Mouse (Mus musculus) liver, embryonic 13.5 days (tissue): ENCODE measurements around the gene Cep83. TPM values are rescaled to one million over a fixed set of nuclear protein-coding genes. Genes with fewer than 3 reads are reported as not detected.
A peak's percentile ranks its signal among the peaks of the same experiment; 100 is the strongest.

Experiments used
- ATAC-seq: fragments of 200-750 bp; cut with Nextera tagmentation; 2 replicates; pipeline ENCODE4 v1.8.0; 2017; ENCODE audit warnings: low read depth, mild to moderate bottlenecking, moderate number of reproducible peaks, moderate library complexity
- DNase-seq: peaks from one replicate; pipeline ENCODE4 v3.0.0; 2022
- H3K27ac ChIP-seq: fragments of 300-500 bp; sonication (generic); 2 replicates; pipeline ENCODE4 v1.5.1; 2015; ENCODE audit warnings: moderate library complexity, mild to moderate bottlenecking, inconsistent platforms
- H3K27me3 ChIP-seq: fragments of 300-500 bp; sonication (generic); 2 replicates; pipeline ENCODE4 v1.6.1; 2015; ENCODE audit warnings: mild to moderate bottlenecking, inconsistent platforms
- H3K36me3 ChIP-seq: fragments of 300-500 bp; sonication (generic); 2 replicates; pipeline ENCODE4 v1.6.1; 2015; ENCODE audit warnings: mild to moderate bottlenecking, inconsistent platforms
- H3K4me1 ChIP-seq: fragments of 300-500 bp; sonication (generic); replicated peaks from 2 replicates; pipeline ENCODE4 v1.6.1; 2015; ENCODE audit warnings: inconsistent platforms
- H3K4me2 ChIP-seq: fragments of 300-500 bp; sonication (generic); 2 replicates; pipeline ENCODE4 v1.6.1; 2015; ENCODE audit warnings: inconsistent platforms, mild to moderate bottlenecking, moderate library complexity
- H3K4me3 ChIP-seq: fragments of 300-500 bp; sonication (generic); replicated peaks from 2 replicates; pipeline ENCODE4 v1.5.1; 2015; ENCODE audit warnings: mild to moderate bottlenecking, inconsistent platforms
- H3K9ac ChIP-seq: fragments of 300-500 bp; sonication (generic); 2 replicates; pipeline ENCODE4 v1.6.1; 2015; ENCODE audit warnings: mild to moderate bottlenecking, inconsistent platforms
- H3K9me3 ChIP-seq: fragments of 300-500 bp; sonication (generic); replicated peaks from 2 replicates; pipeline ENCODE4 v1.6.1; 2016; ENCODE audit warnings: inconsistent platforms
- WGBS: fragments of 180-500 bp; shearing (Covaris S2); methylation state at CpG from one replicate; pipeline ENCODE4 v1.1.7; 2015; ENCODE audit not compliant: insufficient replicate concordance; 5-methylcytosine and 5-hydroxymethylcytosine counted together
- polyA plus RNA-seq: library from polyadenylated mRNA; unstranded; fragments of >200 nt; fragmentation: Nextera tagmentation; extraction: Ambion mirVana; gene quantifications from 2 replicates; pipeline ENCODE4 v1.2.1, GENCODE M21; 2015

The Cep83 gene
- polyA plus RNA-seq, 1 experiment from 2014 or later: 10.6 TPM

DNA sequence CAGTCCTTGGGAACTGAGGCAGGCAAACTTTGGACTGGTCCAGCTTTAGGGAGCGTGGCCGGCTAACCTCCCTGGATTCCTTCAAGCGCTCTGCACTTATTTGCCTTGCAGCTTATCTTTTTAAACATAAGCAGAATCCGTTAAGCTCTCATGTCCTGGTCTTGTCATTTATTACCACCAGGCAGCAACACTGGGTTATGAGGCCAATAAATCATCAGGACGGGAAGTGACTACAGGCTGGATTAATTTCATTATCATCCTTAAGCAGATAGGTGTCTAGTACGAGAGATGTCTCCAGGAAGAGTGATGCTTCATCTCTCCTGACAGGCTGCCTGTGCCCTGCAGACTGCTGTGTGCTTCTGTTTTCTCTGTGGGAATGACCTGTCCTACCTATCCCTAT is 119.8 kb downstream of the Cep83 start:
- H3K4me2 ChIP-seq: no peak overlapping the region
- peaks cover 53% of the 10 kb centered on the region for H3K4me1 ChIP-seq
- H3K27me3 ChIP-seq: no peaks in the 10 kb centered on the region
- no peaks in the 10 kb centered on the region for H3K36me3 ChIP-seq
- WGBS: 38% methylated on average over 6 of the region's 6 CpGs
- H3K9me3 ChIP-seq: no peaks in the 10 kb centered on the region
- no peak overlapping the region for H3K4me3 ChIP-seq
- ATAC-seq (peak; percentile 60), DNase-seq (no peak)
- no peak overlapping the region for H3K27ac ChIP-seq
- no peak overlapping the region for H3K9ac ChIP-seq

GRCm38 (mm10) chr10:94809946-94810472 is 121.6 kb downstream of the Cep83 start:
- no peak overlapping the region for H3K4me2 ChIP-seq
- no peaks in the 10 kb centered on the region for H3K27me3 ChIP-seq
- H3K9ac ChIP-seq: no peak overlapping the region
- peak; percentile 60; the same call in 1 of the 2 replicates for ATAC-seq
- H3K9me3 ChIP-seq: no peaks in the 10 kb centered on the region
- no peaks in the 10 kb centered on the region for H3K36me3 ChIP-seq
- no peak overlapping the region for H3K27ac ChIP-seq
- H3K4me1 ChIP-seq: peaks cover 45% of the 10 kb centered on the region
- no peak overlapping the region for H3K4me3 ChIP-seq
- DNase-seq: no peak
- 53% methylated on average over 7 of the region's 7 CpGs for WGBS

GRCm38 (mm10) chr10:94811907-94812851 is 123.7 kb downstream of the Cep83 start:
- ATAC-seq (no peak), DNase-seq (no peak)
- WGBS: 64% methylated on average over 17 of the region's 17 CpGs
- no peak overlapping the region for H3K9ac ChIP-seq
- no peak overlapping the region for H3K4me2 ChIP-seq
- no peak overlapping the region for H3K27ac ChIP-seq
- H3K9me3 ChIP-seq: no peaks in the 10 kb centered on the region
- H3K4me3 ChIP-seq: no peak overlapping the region
- no peaks in the 10 kb centered on the region for H3K27me3 ChIP-seq
- peaks cover 41% of the 10 kb centered on the region for H3K4me1 ChIP-seq
- no peaks in the 10 kb centered on the region for H3K36me3 ChIP-seq

DNA sequence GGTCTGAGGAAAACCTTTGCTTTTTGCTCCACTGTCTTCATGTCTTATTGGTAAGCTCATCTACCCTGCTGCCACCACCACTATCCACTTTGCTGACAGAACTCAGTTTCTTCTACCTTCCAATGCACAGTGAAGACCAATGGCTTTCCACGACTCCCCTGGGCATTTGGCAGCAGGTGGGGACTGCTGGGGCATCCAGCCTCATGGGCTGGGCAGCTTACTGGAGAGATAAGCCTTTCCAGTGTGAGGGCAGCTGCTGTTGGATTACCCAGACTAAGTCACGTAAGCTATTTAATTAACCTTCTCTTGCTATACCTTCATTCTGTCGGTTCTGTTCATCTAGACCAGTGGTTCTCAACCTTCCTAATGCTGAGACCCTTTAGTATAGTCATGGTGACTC is 129.7 kb downstream of the Cep83 start:
- H3K4me1 ChIP-seq: no peaks in the 10 kb centered on the region
- no peak overlapping the region for H3K9ac ChIP-seq
- WGBS: 71% methylated on average over 3 of the region's 3 CpGs
- H3K27me3 ChIP-seq: no peaks in the 10 kb centered on the region
- DNase-seq (no peak), ATAC-seq (no peak)
- no peaks in the 10 kb centered on the region for H3K36me3 ChIP-seq
- H3K4me3 ChIP-seq: no peak overlapping the region
- no peak overlapping the region for H3K4me2 ChIP-seq
- H3K9me3 ChIP-seq: no peaks in the 10 kb centered on the region
- no peak overlapping the region for H3K27ac ChIP-seq

- Histone ChIP-seq H3K9ac (no peak overlapping the region), H3K27me3 (no peaks in the 10 kb centered on the region), H3K4me1 (no peaks in the 10 kb centered on the region), H3K36me3 (no peaks in the 10 kb centered on the region), H3K4me2 (no peak overlapping the region), H3K27ac (no peak overlapping the region), H3K4me3 (no peak overlapping the region), H3K9me3 (no peaks in the 10 kb centered on the region)
- no peak for DNase-seq
- ATAC-seq: no peak
- 82% methylated on average over 17 of the region's 17 CpGs for WGBS
Observed at GRCm38 (mm10) chr10:94818781-94819665, 130.6 kb downstream of the Cep83 start.

DNA sequence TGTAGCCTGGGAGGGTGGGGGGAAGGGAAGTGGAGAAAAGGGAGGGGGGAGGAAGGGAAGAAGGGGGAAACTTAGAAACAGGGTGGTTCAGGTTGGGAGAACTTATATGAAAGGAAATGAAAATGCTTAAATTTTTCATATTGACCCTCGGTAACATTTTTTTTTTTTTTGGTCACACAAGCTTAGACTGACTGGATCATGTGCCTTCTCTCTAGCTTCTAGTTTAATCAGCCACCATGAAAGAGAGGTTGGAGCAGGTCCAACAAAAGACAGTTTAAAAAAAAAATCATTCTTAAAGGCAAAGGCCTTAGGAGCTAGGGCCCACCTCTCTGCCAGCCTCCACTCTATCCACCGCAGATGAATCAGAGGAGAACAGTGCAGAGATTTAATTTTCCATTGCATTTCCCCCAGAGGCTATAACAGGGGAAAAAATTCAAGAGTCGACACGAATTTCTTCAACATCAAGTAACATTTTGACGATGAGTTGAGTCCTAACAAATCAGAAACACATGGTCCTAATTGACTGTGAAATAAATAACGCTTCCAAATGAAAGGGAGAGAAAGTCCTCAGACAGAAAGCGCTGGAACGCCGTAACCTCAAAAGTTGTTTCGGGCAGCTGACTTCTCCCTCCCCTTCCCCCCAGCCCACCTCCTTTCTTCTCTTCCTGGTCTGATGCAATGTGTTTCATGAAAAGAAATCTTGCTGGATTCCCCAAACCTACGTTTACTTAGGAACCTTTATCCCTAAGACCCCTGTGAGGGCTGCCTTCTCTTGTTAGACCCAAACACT is 135.7 kb downstream of the Cep83 start:
- Histone ChIP-seq H3K27ac (no peak overlapping the region), H3K9me3 (no peaks in the 10 kb centered on the region), H3K4me1 (peaks cover 10% of the 10 kb centered on the region), H3K4me3 (no peak overlapping the region), H3K27me3 (no peaks in the 10 kb centered on the region), H3K9ac (no peak overlapping the region), H3K36me3 (no peaks in the 10 kb centered on the region), H3K4me2 (no peak overlapping the region)
- ATAC-seq (no peak), DNase-seq (no peak)
- WGBS: 74% methylated on average over 11 of the region's 11 CpGs

GRCm38 (mm10) chr10:94825951-94826350 is 137.5 kb downstream of the Cep83 start:
- H3K9me3 ChIP-seq: no peaks in the 10 kb centered on the region
- H3K27ac ChIP-seq: no peak overlapping the region
- no peak overlapping the region for H3K4me3 ChIP-seq
- H3K36me3 ChIP-seq: no peaks in the 10 kb centered on the region
- H3K27me3 ChIP-seq: no peaks in the 10 kb centered on the region
- H3K4me1 ChIP-seq: peaks cover 18% of the 10 kb centered on the region
- no peak for DNase-seq
- ATAC-seq: no peak
- 84% methylated on average over 2 of the region's 2 CpGs for WGBS
- H3K4me2 ChIP-seq: no peak overlapping the region
- no peak overlapping the region for H3K9ac ChIP-seq

- WGBS: 84% methylated on average over 12 of the region's 12 CpGs
- H3K4me3 ChIP-seq: no peak overlapping the region
- peaks cover 18% of the 10 kb centered on the region for H3K4me1 ChIP-seq
- H3K27me3 ChIP-seq: no peaks in the 10 kb centered on the region
- no peaks in the 10 kb centered on the region for H3K9me3 ChIP-seq
- no peak overlapping the region for H3K4me2 ChIP-seq
- no peak overlapping the region for H3K9ac ChIP-seq
- ATAC-seq (no peak), DNase-seq (no peak)
- H3K36me3 ChIP-seq: no peaks in the 10 kb centered on the region
- H3K27ac ChIP-seq: no peak overlapping the region
Observed at GRCm38 (mm10) chr10:94826436-94826835, 138.0 kb downstream of the Cep83 start.

GRCm38 (mm10) chr10:94827325-94827724 is 138.9 kb downstream of the Cep83 start:
- H3K4me3 ChIP-seq: no peak overlapping the region
- WGBS: 80% methylated on average over 10 of the region's 10 CpGs
- no peak for DNase-seq

GRCm38 (mm10) chr10:94827890-94828733 is 139.7 kb downstream of the Cep83 start:
- Histone ChIP-seq H3K4me1 (peaks cover 18% of the 10 kb centered on the region), H3K27ac (no peak overlapping the region), H3K27me3 (no peaks in the 10 kb centered on the region), H3K9ac (no peak overlapping the region), H3K4me2 (no peak overlapping the region), H3K4me3 (no peak overlapping the region), H3K36me3 (0 out of 2 replicates have a peak, but pooled peaks cover 2% of the 10 kb centered on the region), H3K9me3 (no peaks in the 10 kb centered on the region)
- ATAC-seq (no peak), DNase-seq (no peak)
- 58% methylated on average over 14 of the region's 14 CpGs for WGBS

More at GRCm38 (mm10) chr10:94827325-94827724, 138.9 kb downstream of the Cep83 start:
- H3K27ac ChIP-seq: no peak overlapping the region
- peaks cover 18% of the 10 kb centered on the region for H3K4me1 ChIP-seq
- H3K36me3 ChIP-seq: no peaks in the 10 kb centered on the region
- no peaks in the 10 kb centered on the region for H3K27me3 ChIP-seq
- no peaks in the 10 kb centered on the region for H3K9me3 ChIP-seq
- H3K4me2 ChIP-seq: no peak overlapping the region
- no peak for ATAC-seq
- no peak overlapping the region for H3K9ac ChIP-seq
